Mouse (Mus musculus): ENCODE data around the gene Gdpd3.

DNA sequence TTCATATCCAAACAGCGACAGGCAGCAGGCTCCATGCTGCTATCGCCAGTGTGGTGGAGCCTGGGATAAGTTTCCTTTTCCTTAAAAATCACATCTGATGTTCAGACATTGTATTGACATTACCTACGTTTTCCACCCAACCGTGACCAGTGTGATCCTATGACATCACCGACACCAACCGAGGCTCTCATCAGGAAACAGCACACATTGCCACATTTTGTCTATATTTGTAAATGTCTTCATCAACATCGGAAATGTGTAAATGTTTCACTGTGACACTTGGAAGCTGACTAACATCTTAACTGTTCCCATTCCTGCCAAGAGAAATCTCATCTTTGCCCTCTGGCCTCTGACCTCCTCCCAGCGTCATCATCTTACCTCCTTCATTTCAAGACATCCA is 30.0 kb upstream of the Gdpd3 start:
- no peak for TF ChIP-seq POLR2A (IDR thresholded peaks at IDR 0.05; ENCODE audit: borderline replicate concordance, low read depth, low read length)
- no peak for TF ChIP-seq CTCF (IDR thresholded peaks at IDR 0.05; ENCODE audit: low read depth, low read length)

Measured in bone marrow macrophage, adult 2 months (primary cell).